In the genomic region with DNA sequence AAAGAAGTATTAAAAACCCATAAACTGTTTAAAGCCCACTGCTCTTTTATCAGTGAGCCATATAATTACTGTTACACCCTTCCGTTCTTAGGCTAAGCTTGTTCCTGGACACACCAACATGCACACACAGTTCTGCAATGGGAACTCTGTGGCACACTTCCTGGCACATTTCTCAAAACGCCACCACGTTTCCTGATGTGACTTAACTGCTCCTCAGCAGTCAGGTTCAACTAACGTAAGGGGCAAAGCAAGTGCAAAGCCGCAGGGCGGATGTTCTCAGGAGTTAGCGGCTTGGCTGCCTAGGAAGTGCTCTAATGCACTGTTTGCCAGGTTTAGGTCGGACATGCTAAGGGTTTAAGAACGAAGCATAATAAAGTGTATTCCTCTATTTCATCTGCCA, we compare ENCODE assay signal across 9 mouse cellular contexts. TPM values are rescaled to one million over a fixed set of nuclear protein-coding genes. Genes with fewer than 3 reads are reported as not detected.
DNase-seq lines count a peak whose midpoint lies in the region; ATAC-seq lines count a peak whose summit lies in the region.
"Had no signal": no experiment of that assay in that cellular context is flagged by ENCODE, and none has a peak within 500 bp of the region (broad histone marks: within the 10 kb centered on the region; RNA-seq: fewer than 3 reads in every experiment).

No protein-coding gene starts in this region.

- no peaks in the 10 kb centered on the region for H3K9me3 ChIP-seq in liver, embryonic 11.5 days (ENCODE audit: control insufficient read depth, low read length)
- H3K9me3 ChIP-seq: midbrain, embryonic 12.5 days had no signal

- no peaks in the 10 kb centered on the region for H3K36me3 ChIP-seq in liver, embryonic 11.5 days (ENCODE audit: control insufficient read depth, insufficient read depth, low read length)
- H3K36me3 ChIP-seq: midbrain, embryonic 12.5 days had no signal

- H3K9ac ChIP-seq in liver, embryonic 11.5 days (ENCODE audit: low read depth, low read length), result peak overlapping the region; percentile 50; the same call in 1 of the 2 replicates
- H3K9ac ChIP-seq: midbrain, embryonic 12.5 days had no signal

- DNase-seq in CD8-positive naive resting alpha-beta T cell, adult 2 months (ENCODE audit: low read depth in 2 of 2, low spot score in 2 of 2), result peak; percentile 47 to 63
- DNase-seq in liver, embryonic 11.5 days (ENCODE audit: low spot score), result no peak
- DNase-seq in natural killer cell, adult 2 months (ENCODE audit: low spot score in 2 of 2), result peak; percentile 58 to 62
- DNase-seq in frontal cortex, postnatal 14 days (ENCODE audit: low spot score in 2 of 2), result no peak
- no peak for DNase-seq in layer of hippocampus, postnatal 14 days (ENCODE audit: low spot score in 2 of 2)
- DNase-seq in gastrocnemius, postnatal 10 days, result no peak

- peak overlapping the region; percentile 78 for H3K27ac ChIP-seq in liver, embryonic 11.5 days (ENCODE audit: low read depth, low read length)
- H3K27ac ChIP-seq: midbrain, embryonic 12.5 days had no signal

- 0 out of 2 replicates have a peak, but pooled peaks have one; percentile 4 for ATAC-seq in erythroblast, adult 5-6 weeks (replicated peaks; ENCODE audit: low FRiP score, poor library complexity, severe bottlenecking)
- no peak for ATAC-seq in liver, embryonic 11.5 days (replicated peaks; ENCODE audit: low FRiP score)
- no peak for ATAC-seq in cerebellum, adult (ENCODE audit: insufficient number of reproducible peaks, low FRiP score, low TSS enrichment)

- no peaks in the 10 kb centered on the region for H3K27me3 ChIP-seq in liver, embryonic 11.5 days (replicated peaks; ENCODE audit: control insufficient read depth, insufficient read depth, low read length)
- H3K27me3 ChIP-seq: midbrain, embryonic 12.5 days had no signal

- 44% methylated on average over 9 of the region's 9 CpGs for WGBS in liver, embryonic 11.5 days

- peak overlapping the region; percentile 58 for H3K4me2 ChIP-seq in liver, embryonic 11.5 days
- H3K4me2 ChIP-seq: midbrain, embryonic 12.5 days had no signal

- peaks cover 78% of the 10 kb centered on the region for H3K4me1 ChIP-seq in liver, embryonic 11.5 days (replicated peaks; ENCODE audit: control insufficient read depth, insufficient read depth, low read length)

- H3K4me3 ChIP-seq in liver, embryonic 11.5 days (ENCODE audit: low read depth, low read length), result peak overlapping the region; percentile 23; the same call in 1 of the 2 replicates
- H3K4me3 ChIP-seq: midbrain, embryonic 12.5 days had no signal

RNA-seq across cellular contexts. Expression of a gene that starts 17.0 kb away (rescaled TPM):
- total RNA-seq in erythroblast, adult 5-6 weeks (2015; ENCODE audit: low replicate concordance), result 1,139 and 1,320 TPM in 2 replicates
- total RNA-seq in erythroblast, adult 5-6 weeks (2017; ENCODE audit: low replicate concordance), result 1,424 and 1,593 TPM in 2 replicates
- polyA plus RNA-seq in liver, embryonic 11.5 days (2014; fragmentation: Nextera tagmentation; extraction: Ambion mirVana), result 24.0 and 26.1 TPM in 2 replicates
- total RNA-seq in layer of hippocampus, postnatal 14 days (2021), result 100 to 1,000 TPM; 201 to 209 TPM
- total RNA-seq in gastrocnemius, postnatal 10 days (2021), result 10 to 100 TPM; 55.0 to 57.7 TPM

RNA-seq across cellular contexts. Expression of a gene that starts 17.1 kb away (rescaled TPM):
- total RNA-seq in erythroblast, adult 5-6 weeks (2015; ENCODE audit: low replicate concordance), result 256 and 272 TPM in 2 replicates
- total RNA-seq in erythroblast, adult 5-6 weeks (2017; ENCODE audit: low replicate concordance), result 236 and 255 TPM in 2 replicates
- 28.0 and 35.7 TPM in 2 replicates for polyA plus RNA-seq in liver, embryonic 11.5 days (2014; fragmentation: Nextera tagmentation; extraction: Ambion mirVana)
- 10 to 100 TPM; 49.3 to 60.8 TPM for total RNA-seq in layer of hippocampus, postnatal 14 days (2021)
- 10 to 100 TPM; 78.8 to 86.3 TPM for total RNA-seq in gastrocnemius, postnatal 10 days (2021)

Comparison
In these comparisons a context has a peak if more than half of its experiments do, and no peak if none do; other contexts are left out.
1. DNase-seq: peak in CD8-positive naive resting alpha-beta T cell, adult 2 months (2 of 2) and natural killer cell, adult 2 months (2 of 2); none in liver, embryonic 11.5 days (single experiment), frontal cortex, postnatal 14 days (0 of 2), layer of hippocampus, postnatal 14 days (0 of 2) and gastrocnemius, postnatal 10 days (single experiment).
2. RNA of a gene that starts 17.0 kb away (total RNA-seq): 1,139 to 1,593 TPM in erythroblast, adult 5-6 weeks; 201 to 209 TPM in layer of hippocampus, postnatal 14 days and 55.0 to 57.7 TPM in gastrocnemius, postnatal 10 days; every median in the first group is over 4 times any median in the second.